Mouse (Mus musculus) cerebellum, adult 2 months (tissue): ENCODE results near the gene Slc4a4.

Source experiments
- CTCF ChIP-seq: fragments of 200-500 bp; IDR thresholded peaks from 2 replicates; pipeline ENCODE4 v1.5.1; 2011; ENCODE audit warnings: low read depth, mild to moderate bottlenecking, control low read depth, low read length, moderate library complexity, borderline replicate concordance; ENCODE audit not compliant: insufficient read depth
- POLR2A ChIP-seq: fragments of 200-500 bp; IDR thresholded peaks from 2 replicates; pipeline ENCODE4 v1.6.1; 2011; ENCODE audit warnings: low read length, control low read depth, borderline replicate concordance; ENCODE audit not compliant: insufficient read depth

- TF ChIP-seq CTCF: no peak
- TF ChIP-seq POLR2A: no peak
Measured at GRCm38 (mm10) chr5:89044801-89045200, 158.2 kb downstream of the Slc4a4 start.
